Mouse (Mus musculus): ENCODE measurements around the gene Jarid2.

- TF ChIP-seq POLR2A (IDR thresholded peaks at IDR 0.05; ENCODE audit: insufficient read length, low read depth) (no peak), SRF (IDR thresholded peaks at IDR 0.05; ENCODE audit: control insufficient read depth, insufficient read length, low read depth) (no peak), E2F4 (IDR thresholded peaks at IDR 0.05; ENCODE audit: insufficient read depth) (no peak), USF1 (IDR thresholded peaks at IDR 0.05; ENCODE audit: low read depth) (no peak), MAX (IDR thresholded peaks at IDR 0.05; ENCODE audit: low read depth) (no peak), POLR2AphosphoS2 (IDR thresholded peaks at IDR 0.05; ENCODE audit: insufficient read length, low read depth) (no peak), MYOD1 (IDR thresholded peaks at IDR 0.05; ENCODE audit: control insufficient read depth in 1 of 3, insufficient read length in 2 of 3, low read depth in 2 of 3) (no peak), TCF3 (IDR thresholded peaks at IDR 0.05; ENCODE audit: insufficient read length, low read depth) (no peak), TCF12 (IDR thresholded peaks at IDR 0.05; ENCODE audit: insufficient read depth, poor library complexity, severe bottlenecking) (no peak), MYOG (IDR thresholded peaks at IDR 0.05; ENCODE audit: control insufficient read depth in 1 of 3, insufficient read depth in 1 of 3, insufficient read length in 2 of 3, low read depth in 2 of 3) (no peak), CEBPB (IDR thresholded peaks at IDR 0.05; ENCODE audit: insufficient read depth, poor library complexity, severe bottlenecking) (no peak)
Observed at GRCm38 (mm10) chr13:44839866-44840835, 110.9 kb downstream of the Jarid2 start.
